Comparison of ENCODE assay signal across 20 mouse cellular contexts in the genomic region with DNA sequence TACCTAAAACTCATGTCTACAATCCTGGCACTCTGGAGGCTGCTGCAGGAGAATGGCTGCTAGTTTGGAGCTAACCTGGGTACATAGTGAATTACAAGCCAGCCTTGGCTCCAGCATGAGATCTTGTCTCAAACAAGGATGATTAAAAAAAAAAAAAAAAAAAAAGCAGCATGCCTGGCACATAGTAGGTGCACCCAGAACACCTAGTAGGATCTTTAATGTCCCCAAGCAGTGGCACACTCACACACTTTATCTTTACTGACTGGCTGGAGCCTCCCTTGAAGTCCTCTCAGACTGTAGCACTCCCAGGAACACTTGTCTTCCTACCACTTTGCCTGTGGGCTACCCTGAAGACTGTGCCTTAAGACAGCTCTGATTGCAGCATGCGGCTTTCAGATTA. TPM values are rescaled to one million over a fixed set of nuclear protein-coding genes. Genes with fewer than 3 reads are reported as not detected.
DNase-seq lines count a peak whose midpoint lies in the region; ATAC-seq and TF ChIP-seq lines count a peak whose summit lies in the region.
"Had no signal": no experiment of that assay in that cellular context is flagged by ENCODE, and none has a peak within 500 bp of the region (broad histone marks: within the 10 kb centered on the region; RNA-seq: fewer than 3 reads in every experiment).

No protein-coding gene starts in this region.

- TF ChIP-seq POLR2A in heart, adult 2 months (IDR thresholded peaks at IDR 0.05; ENCODE audit: insufficient read depth, low read depth, low read length): no peak
- TF ChIP-seq POLR2A in MEL (IDR thresholded peaks at IDR 0.05; ENCODE audit: control insufficient read depth in 1 of 2, insufficient read depth in 1 of 2, low read depth in 1 of 2, low read length in 2 of 2, poor library complexity in 1 of 2): no peak
- no peak for TF ChIP-seq POLR2A in myocyte (IDR thresholded peaks at IDR 0.05; ENCODE audit: insufficient read length, low read depth)

- H3K4me3 ChIP-seq in heart, adult 2 months: no peak overlapping the region
- H3K4me3 ChIP-seq in heart, embryonic 15.5 days: no peak overlapping the region
- H3K4me3 ChIP-seq in MEL (ENCODE audit: control insufficient read depth in 1 of 2, insufficient read depth in 1 of 2, low read depth in 2 of 2, low read length in 2 of 2) (no peak overlapping the region), myocyte (no peak overlapping the region)
- H3K4me3 ChIP-seq in forebrain, embryonic 12.5 days (replicated peaks): no peak overlapping the region
- H3K4me3 ChIP-seq: forebrain, embryonic 13.5 days; hindbrain, embryonic 12.5 days; hindbrain, embryonic 15.5 days had no signal

- H3K79me2 ChIP-seq in heart, adult 2 months (replicated peaks; ENCODE audit: control insufficient read depth, insufficient read depth, low read length): peaks cover 1% of the 10 kb centered on the region
- H3K79me2 ChIP-seq in MEL (ENCODE audit: control insufficient read depth, insufficient read depth, low read length, poor library complexity): peaks cover 29% of the 10 kb centered on the region
- H3K79me2 ChIP-seq in myocyte (ENCODE audit: control insufficient read depth, insufficient read depth): peaks cover 50% of the 10 kb centered on the region

- no peak for TF ChIP-seq CTCF in heart, adult 2 months (IDR thresholded peaks at IDR 0.05)
- no peak for TF ChIP-seq CTCF in MEL (IDR thresholded peaks at IDR 0.05 in 2 of 3, conservative IDR thresholded peaks at IDR 0.05 in 1 of 3; ENCODE audit: control insufficient read depth in 1 of 3, insufficient read depth in 1 of 3, low read depth in 2 of 3, low read length in 3 of 3, poor library complexity in 1 of 3, severe bottlenecking in 1 of 3)

- no peak overlapping the region for H3ac ChIP-seq in myocyte (ENCODE audit: control insufficient read depth, insufficient read length)

- ATAC-seq in heart, embryonic 15.5 days (replicated peaks; ENCODE audit: insufficient number of reproducible peaks, insufficient read depth, low FRiP score, low read depth): no peak
- no peak for ATAC-seq in forebrain, embryonic 12.5 days (ENCODE audit: low FRiP score)
- ATAC-seq: activated CD4-positive, CD25-positive, alpha-beta regulatory T cell, adult 4 months; forebrain, embryonic 13.5 days; forebrain, embryonic 16.5 days; intestine, postnatal 0 days had no signal

- no peaks in the 10 kb centered on the region for H3K36me3 ChIP-seq in heart, adult 2 months (ENCODE audit: control insufficient read depth, insufficient read depth, low read length)
- H3K36me3 ChIP-seq in heart, embryonic 15.5 days: no peaks in the 10 kb centered on the region
- H3K36me3 ChIP-seq in MEL (ENCODE audit: control insufficient read depth in 1 of 2, insufficient read depth in 2 of 2, low read length in 2 of 2): no peaks in the 10 kb centered on the region; a peak in 1 of 4 replicates
- no peaks in the 10 kb centered on the region for H3K36me3 ChIP-seq in myocyte (ENCODE audit: control insufficient read depth, insufficient read depth)
- H3K36me3 ChIP-seq in forebrain, embryonic 12.5 days (replicated peaks): no peaks in the 10 kb centered on the region
- H3K36me3 ChIP-seq: hindbrain, embryonic 15.5 days had no signal

- peaks cover 52% of the 10 kb centered on the region for H3K4me1 ChIP-seq in heart, adult 2 months (ENCODE audit: control insufficient read depth, insufficient read depth, low read length)
- H3K4me1 ChIP-seq in heart, embryonic 15.5 days (replicated peaks): peaks cover 90% of the 10 kb centered on the region
- no peaks in the 10 kb centered on the region for H3K4me1 ChIP-seq in MEL (ENCODE audit: control insufficient read depth in 1 of 2, insufficient read depth in 2 of 2, low read length in 2 of 2)
- H3K4me1 ChIP-seq in forebrain, embryonic 12.5 days: peaks cover 44% of the 10 kb centered on the region

- H3K27ac ChIP-seq in heart, adult 2 months: peak overlapping the region; percentile 72
- peak overlapping the region; percentile 59; the same call in 1 of the 2 replicates for H3K27ac ChIP-seq in heart, embryonic 15.5 days
- no peak overlapping the region for H3K27ac ChIP-seq in MEL (ENCODE audit: control insufficient read depth, low read depth, low read length)
- no peak overlapping the region for H3K27ac ChIP-seq in forebrain, embryonic 12.5 days
- H3K27ac ChIP-seq: forebrain, embryonic 13.5 days; hindbrain, embryonic 12.5 days had no signal

- H3K9me3 ChIP-seq in heart, embryonic 15.5 days (replicated peaks): no peaks in the 10 kb centered on the region
- no peaks in the 10 kb centered on the region for H3K9me3 ChIP-seq in MEL (replicated peaks; ENCODE audit: insufficient read depth, low read length)
- no peaks in the 10 kb centered on the region for H3K9me3 ChIP-seq in forebrain, embryonic 12.5 days
- H3K9me3 ChIP-seq: forebrain, embryonic 13.5 days; hindbrain, embryonic 12.5 days; hindbrain, embryonic 15.5 days had no signal

- H3K4me2 ChIP-seq in heart, embryonic 15.5 days: no peak overlapping the region
- H3K4me2 ChIP-seq in myocyte (ENCODE audit: low read depth): peak overlapping the region; percentile 44
- H3K4me2 ChIP-seq in forebrain, embryonic 12.5 days: no peak overlapping the region
- H3K4me2 ChIP-seq: forebrain, embryonic 13.5 days; hindbrain, embryonic 12.5 days; hindbrain, embryonic 15.5 days had no signal

- WGBS in heart, adult 2 months: 95% methylated on average over 1 of the region's 1 CpGs
- WGBS in heart, embryonic 15.5 days: 97% methylated on average over 1 of the region's 1 CpGs
- 92% methylated on average over 1 of the region's 1 CpGs for WGBS in forebrain, embryonic 12.5 days

- no peak overlapping the region for H3K9ac ChIP-seq in heart, adult 2 months (ENCODE audit: low read depth, low read length)
- no peak overlapping the region for H3K9ac ChIP-seq in heart, embryonic 15.5 days
- H3K9ac ChIP-seq in MEL (ENCODE audit: control insufficient read depth, low read depth, low read length, poor library complexity, severe bottlenecking): no peak overlapping the region
- H3K9ac ChIP-seq in forebrain, embryonic 12.5 days: no peak overlapping the region
- H3K9ac ChIP-seq: forebrain, embryonic 13.5 days; hindbrain, embryonic 12.5 days; hindbrain, embryonic 15.5 days had no signal

- no peaks in the 10 kb centered on the region for H3K27me3 ChIP-seq in heart, adult 2 months (ENCODE audit: control insufficient read depth, insufficient read depth, low read length)
- H3K27me3 ChIP-seq in heart, embryonic 15.5 days: no peaks in the 10 kb centered on the region
- no peaks in the 10 kb centered on the region for H3K27me3 ChIP-seq in MEL (ENCODE audit: control insufficient read depth in 1 of 2, insufficient read depth in 2 of 2, low read length in 2 of 2)
- no peaks in the 10 kb centered on the region for H3K27me3 ChIP-seq in myocyte (ENCODE audit: control insufficient read depth, insufficient read depth, insufficient read length)
- no peaks in the 10 kb centered on the region for H3K27me3 ChIP-seq in forebrain, embryonic 12.5 days
- H3K27me3 ChIP-seq: forebrain, embryonic 13.5 days; hindbrain, embryonic 12.5 days; hindbrain, embryonic 15.5 days had no signal

- intact Hi-C loops in heart, adult 2 months (cut with DNase I): loop anchor here (1.0 kb wide), 1 partner anchor 26 kb away; no protein-coding TSS in a partner anchor

- TF ChIP-seq RAD21 in MEL (IDR thresholded peaks at IDR 0.05; ENCODE audit: low read depth, low read length): no peak

- no peak for DNase-seq in heart, adult 2 months
- DNase-seq in heart, adult 8-10 months (ENCODE audit: low spot score): no peak
- no peak for DNase-seq in heart, adult 11 months
- no peak for DNase-seq in MEL (ENCODE audit: low read depth, low spot score)
- no peak for DNase-seq in urinary bladder, postnatal 10 days (ENCODE audit: low spot score)
- DNase-seq: adrenal gland, adult 8-10 months; B cell, adult 2 months; cerebellum, adult 18-20 months; cerebellum, adult 9-10 months; cerebellum, postnatal 14 days; gastrocnemius, postnatal 14 days had no signal

- no peak for TF ChIP-seq EP300 in heart, adult 2 months (IDR thresholded peaks at IDR 0.05; ENCODE audit: insufficient read depth, low read depth, low read length)
- TF ChIP-seq EP300 in MEL (IDR thresholded peaks at IDR 0.05; ENCODE audit: low read depth in 1 of 2, low read length in 2 of 2): no peak

TF ChIP-seq in MEL, 35 proteins besides CTCF, POLR2A, EP300 and RAD21 (continues in another document):
- no peak for TF ChIP-seq MYC (IDR thresholded peaks at IDR 0.05; ENCODE audit: low read depth, low read length)
- peak; percentile 99 for TF ChIP-seq ZKSCAN1 (IDR thresholded peaks at IDR 0.05; ENCODE audit: low read depth, low read length)
- no peak for TF ChIP-seq KAT2A (conservative IDR thresholded peaks at IDR 0.05; ENCODE audit: low read depth, low read length)
- TF ChIP-seq CHD2 (IDR thresholded peaks at IDR 0.05; ENCODE audit: low read length): no peak
- TF ChIP-seq MAX (IDR thresholded peaks at IDR 0.05; ENCODE audit: low read length): no peak

TF ChIP-seq in myocyte, 11 proteins besides CTCF, POLR2A, EP300 and RAD21 (continues in another document):
- no peak for TF ChIP-seq POLR2AphosphoS2 (IDR thresholded peaks at IDR 0.05; ENCODE audit: insufficient read length, low read depth)
- no peak for TF ChIP-seq MAX (IDR thresholded peaks at IDR 0.05; ENCODE audit: low read depth)
- no peak for TF ChIP-seq USF1 (IDR thresholded peaks at IDR 0.05; ENCODE audit: low read depth)
- TF ChIP-seq MYOD1 (IDR thresholded peaks at IDR 0.05; ENCODE audit: control insufficient read depth in 1 of 3, insufficient read length in 2 of 3, low read depth in 2 of 3): no peak
- TF ChIP-seq REST (IDR thresholded peaks at IDR 0.05; ENCODE audit: insufficient read depth, insufficient read length): no peak

RNA-seq across cellular contexts. Expression of gene Gramd4, which starts 22.9 kb away (rescaled TPM):
- 10 to 100 TPM; 27.6 to 31.5 TPM for total RNA-seq in heart, adult 2 months (2021)
- 25.3 and 39.8 TPM in 2 replicates for polyA plus RNA-seq in heart, adult 2 months (2012; rRNA removed)
- total RNA-seq in heart, adult 8-10 months (2022): 10 to 100 TPM; 26.1 to 31.8 (median 27.3) TPM
- polyA plus RNA-seq in heart, embryonic 15.5 days (2015; fragmentation: Nextera tagmentation; extraction: Ambion mirVana): 16.9 and 19.5 TPM in 2 replicates
- total RNA-seq in MEL (2012; rRNA removed): 34.1 and 43.1 TPM in 2 replicates
- polyA plus RNA-seq in MEL (2012; ENCODE audit: insufficient read depth in 1 of 2, insufficient read length in 2 of 2, low read depth in 1 of 2, low replicate concordance in 2 of 2, missing spikeins in 1 of 2) (10 to 100 TPM; 35.2 to 38.0 TPM), myocyte (2012; fragmentation: generic; extraction: Trizol) (15.0 TPM)
- polyA plus RNA-seq in forebrain, embryonic 12.5 days (2016; fragmentation: Nextera tagmentation; extraction: Ambion mirVana): 33.4 and 36.6 TPM in 2 replicates

RNA-seq across cellular contexts. Expression of gene Celsr1, which starts 46.8 kb away (rescaled TPM):
- 1 to 10 TPM; 4.5 to 5.0 TPM for total RNA-seq in heart, adult 2 months (2021)
- polyA plus RNA-seq in heart, adult 2 months (2012; rRNA removed): 4.3 and 5.2 TPM in 2 replicates
- total RNA-seq in heart, adult 8-10 months (2022): 1 to 10 TPM; 3.2 to 7.3 (median 4.5) TPM
- polyA plus RNA-seq in heart, embryonic 15.5 days (2015; fragmentation: Nextera tagmentation; extraction: Ambion mirVana): 1.1 and 2.1 TPM in 2 replicates
- total RNA-seq in MEL (2012; rRNA removed): 0.12 and 0.16 TPM in 2 replicates
- polyA plus RNA-seq in MEL (2012; ENCODE audit: insufficient read depth in 1 of 2, insufficient read length in 2 of 2, low read depth in 1 of 2, low replicate concordance in 2 of 2, missing spikeins in 1 of 2) (under 1 TPM in 1 of 2 experiments, not detected in 1; 0.42 TPM), myocyte (2012; fragmentation: generic; extraction: Trizol) (0.06 TPM)
- polyA plus RNA-seq in forebrain, embryonic 12.5 days (2016; fragmentation: Nextera tagmentation; extraction: Ambion mirVana): 7.3 and 7.9 TPM in 2 replicates

Comparison
In these comparisons a context has a peak if more than half of its experiments do, and no peak if none do; other contexts are left out.
1. H3K27ac ChIP-seq: peak in heart, adult 2 months (single experiment) and heart, embryonic 15.5 days (single experiment); none in MEL (single experiment) and forebrain, embryonic 12.5 days (single experiment).